Mouse (Mus musculus): ENCODE measurements around the gene Lin7a.

The Lin7a gene

DNA sequence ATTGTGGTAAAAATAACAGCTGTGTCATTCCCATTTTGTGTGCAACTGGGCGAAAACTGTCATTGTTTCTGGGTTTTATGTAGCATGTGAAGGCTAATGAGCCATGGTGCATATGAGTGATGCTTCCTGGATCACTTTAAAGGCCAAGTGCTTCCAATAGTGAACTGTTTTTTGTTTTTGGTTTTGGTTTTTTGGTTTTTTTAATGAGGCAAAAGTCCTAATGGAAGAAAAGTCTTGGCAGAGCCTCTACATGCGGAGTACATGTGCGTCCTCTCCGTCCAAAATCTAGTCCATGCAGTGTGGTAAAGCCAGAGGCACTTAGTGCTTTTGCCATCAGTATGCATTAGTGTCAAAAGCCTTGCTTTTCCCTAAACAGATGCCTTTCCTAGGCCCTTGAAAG is 69.7 kb downstream of the Lin7a start:
- no peak for DNase-seq

DNA sequence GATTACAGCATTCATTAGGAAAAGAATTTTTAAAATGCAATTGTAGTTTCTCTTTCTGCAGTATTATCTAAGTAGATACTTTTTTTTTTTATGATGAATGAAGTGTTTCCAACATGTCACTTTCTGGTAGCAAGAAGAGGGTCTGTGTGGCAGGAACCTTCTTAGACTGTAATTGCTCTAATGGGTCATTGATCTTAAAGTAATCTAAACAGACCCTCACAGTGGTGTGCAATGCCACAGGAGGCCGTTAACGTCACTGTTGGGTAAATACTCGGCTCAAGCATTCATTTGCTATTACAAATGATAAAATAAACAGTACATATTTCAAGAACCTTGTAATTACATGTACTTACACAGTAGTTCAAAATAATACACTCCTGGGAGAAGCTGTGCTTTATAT is 72.7 kb downstream of the Lin7a start:
- no peak for DNase-seq

DNA sequence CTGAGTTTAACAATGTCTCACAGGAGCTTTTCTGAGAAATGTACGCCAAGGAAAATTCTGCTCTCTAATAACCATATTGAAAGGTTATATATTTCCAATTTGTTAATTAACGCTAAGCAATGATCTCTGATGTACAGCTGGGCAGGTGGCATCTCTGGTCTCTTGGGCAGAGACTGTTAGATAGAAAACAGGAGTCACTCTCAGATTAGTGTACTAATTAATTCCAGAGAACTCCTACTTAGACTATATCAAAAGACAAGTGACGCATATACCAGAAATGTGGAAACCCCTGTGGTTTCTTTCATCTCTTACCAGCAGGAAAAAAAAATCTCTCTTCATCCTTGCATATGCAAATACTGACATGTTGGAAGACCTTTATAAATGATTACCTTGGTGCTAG is 76.4 kb downstream of the Lin7a start:
- no peak for DNase-seq

DNA sequence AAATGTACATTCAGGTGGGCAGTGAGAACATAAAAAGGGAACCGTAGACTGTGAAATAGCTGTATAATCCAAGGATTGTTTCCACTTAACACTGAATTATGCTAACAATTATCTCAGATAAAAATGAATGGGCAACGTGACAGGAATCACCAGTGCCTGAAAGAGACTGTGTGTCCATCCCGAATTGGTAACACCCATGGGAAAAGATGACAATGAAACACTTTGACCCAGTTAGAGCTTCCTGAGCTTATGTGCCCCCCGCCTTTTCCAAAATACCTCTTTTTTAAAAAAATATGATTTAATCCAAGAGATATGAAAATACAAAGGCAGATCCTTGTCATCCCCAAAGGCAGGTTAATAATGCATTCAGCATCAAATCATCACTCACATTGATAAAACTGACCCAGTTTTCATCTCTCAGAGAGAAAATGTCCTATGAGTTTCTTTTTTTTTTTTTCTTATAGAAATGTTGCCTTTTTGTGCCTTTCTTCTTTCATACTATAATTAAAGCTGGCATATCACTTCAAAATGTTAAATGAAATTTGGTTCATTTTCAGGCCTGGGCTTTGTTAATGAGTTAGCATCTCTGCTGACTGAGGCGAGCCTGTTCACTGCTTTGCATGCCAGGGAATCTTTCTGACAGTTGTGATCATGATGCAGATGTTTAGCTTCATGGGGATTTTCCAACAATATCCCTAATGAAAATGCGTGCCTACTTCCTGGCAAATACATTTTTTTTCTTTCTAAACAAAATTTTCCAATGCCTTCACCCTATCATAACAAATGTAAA is 80.4 kb downstream of the Lin7a start:
- no peak for DNase-seq

DNA sequence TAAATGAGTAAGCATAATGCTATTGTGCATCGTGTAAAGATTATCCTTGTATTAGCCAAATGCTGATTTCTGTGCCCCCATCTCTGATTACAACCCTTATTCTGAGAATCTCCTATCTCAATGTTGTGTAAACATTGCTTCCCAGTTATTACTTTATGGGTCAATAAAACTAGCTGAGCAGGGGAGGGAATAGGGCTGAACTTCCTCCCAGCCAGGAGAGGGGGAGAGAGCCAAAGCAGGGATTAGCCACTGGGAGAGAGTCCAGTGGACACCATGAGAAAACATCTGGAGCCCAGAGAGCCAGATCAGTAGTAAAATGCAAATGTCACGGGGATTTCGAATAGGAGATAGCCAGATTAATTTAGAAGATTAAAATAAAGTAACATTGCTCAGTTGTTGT is 82.0 kb downstream of the Lin7a start:
- DNase-seq = no peak

DNA sequence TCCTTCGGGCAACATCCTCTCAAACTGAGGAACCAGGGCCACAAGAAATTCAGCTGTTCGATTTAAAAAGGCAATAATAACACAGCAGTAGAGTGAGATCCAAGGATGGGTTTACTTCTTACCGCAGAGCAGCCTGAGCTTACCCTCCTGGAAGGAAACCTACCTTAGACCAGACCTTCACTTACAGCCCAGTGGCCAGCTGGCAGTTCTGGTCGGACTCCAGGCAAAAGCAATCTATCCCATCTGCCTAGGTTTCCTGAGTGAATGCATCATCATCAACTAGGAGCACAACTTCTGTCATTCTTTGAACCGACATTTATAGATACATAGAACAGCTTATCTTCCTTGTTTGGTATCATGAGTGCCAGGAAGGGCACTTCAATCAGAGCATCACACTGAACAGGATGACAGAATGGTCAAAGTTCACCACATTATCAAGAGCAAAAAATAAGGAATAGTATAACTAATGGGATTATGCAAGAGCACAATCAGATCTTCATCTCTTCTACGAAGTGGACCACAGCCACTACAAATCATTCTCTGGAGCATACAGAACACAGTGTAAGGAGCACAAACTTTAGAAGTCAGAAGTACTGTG is 87.1 kb downstream of the Lin7a start:
- no peak for DNase-seq

DNA sequence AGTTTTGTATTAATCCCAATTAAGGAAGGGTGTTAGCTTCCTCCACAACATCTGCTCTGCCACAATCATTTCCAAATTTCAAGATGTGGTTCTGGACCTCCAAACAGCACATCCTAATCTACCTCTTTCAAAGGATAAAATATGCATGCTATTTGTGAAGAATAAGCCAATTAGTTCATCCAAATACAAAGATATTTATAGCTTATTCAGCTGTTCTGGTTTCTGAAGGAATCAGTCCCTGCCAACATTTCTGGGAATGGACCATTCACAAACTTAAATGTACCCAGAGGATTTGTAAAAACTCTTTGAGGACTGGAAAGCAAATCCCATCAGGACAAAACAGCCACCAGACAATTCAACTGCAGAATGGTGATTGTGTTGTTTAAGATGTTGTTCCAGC is 87.8 kb downstream of the Lin7a start:
- DNase-seq = no peak

DNA sequence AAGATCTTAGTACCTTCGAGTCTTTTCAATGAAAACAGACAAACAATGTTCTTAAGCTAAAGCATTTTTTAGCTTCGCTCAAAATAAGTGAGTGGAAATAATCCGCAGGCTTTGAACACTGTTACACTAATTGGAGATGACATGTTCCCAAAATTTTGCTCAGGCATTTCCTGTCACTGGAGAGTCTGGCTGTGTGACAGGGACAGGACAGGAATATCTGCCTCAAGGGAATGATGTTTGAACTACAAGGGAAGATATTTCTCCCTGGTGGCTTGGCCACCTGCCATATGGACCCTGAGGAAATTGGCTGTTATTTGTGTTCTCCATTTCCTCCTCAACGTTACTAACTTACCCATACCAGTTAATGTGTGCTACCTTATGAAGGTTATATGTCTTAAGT is 90.1 kb downstream of the Lin7a start:
- DNase-seq = no peak

DNA sequence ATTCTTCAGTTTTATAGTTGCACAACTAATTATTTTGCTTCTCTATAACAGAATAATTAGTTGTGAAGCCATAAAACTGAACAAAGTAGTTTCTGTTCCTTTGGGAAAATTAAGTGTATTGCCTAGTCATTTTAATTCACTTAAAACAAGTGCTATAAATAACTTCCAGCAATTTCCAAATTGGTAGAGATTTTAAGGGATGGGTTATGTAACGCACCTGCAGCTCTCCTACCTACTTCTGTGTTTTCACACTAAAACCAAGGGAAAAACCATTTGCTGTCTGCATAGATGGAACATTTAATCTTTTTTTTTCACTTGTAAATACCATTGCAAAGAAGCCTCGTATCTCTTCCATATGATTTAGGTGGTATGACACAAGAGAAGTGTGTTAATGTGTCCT is 90.5 kb downstream of the Lin7a start:
- no peak for DNase-seq

DNA sequence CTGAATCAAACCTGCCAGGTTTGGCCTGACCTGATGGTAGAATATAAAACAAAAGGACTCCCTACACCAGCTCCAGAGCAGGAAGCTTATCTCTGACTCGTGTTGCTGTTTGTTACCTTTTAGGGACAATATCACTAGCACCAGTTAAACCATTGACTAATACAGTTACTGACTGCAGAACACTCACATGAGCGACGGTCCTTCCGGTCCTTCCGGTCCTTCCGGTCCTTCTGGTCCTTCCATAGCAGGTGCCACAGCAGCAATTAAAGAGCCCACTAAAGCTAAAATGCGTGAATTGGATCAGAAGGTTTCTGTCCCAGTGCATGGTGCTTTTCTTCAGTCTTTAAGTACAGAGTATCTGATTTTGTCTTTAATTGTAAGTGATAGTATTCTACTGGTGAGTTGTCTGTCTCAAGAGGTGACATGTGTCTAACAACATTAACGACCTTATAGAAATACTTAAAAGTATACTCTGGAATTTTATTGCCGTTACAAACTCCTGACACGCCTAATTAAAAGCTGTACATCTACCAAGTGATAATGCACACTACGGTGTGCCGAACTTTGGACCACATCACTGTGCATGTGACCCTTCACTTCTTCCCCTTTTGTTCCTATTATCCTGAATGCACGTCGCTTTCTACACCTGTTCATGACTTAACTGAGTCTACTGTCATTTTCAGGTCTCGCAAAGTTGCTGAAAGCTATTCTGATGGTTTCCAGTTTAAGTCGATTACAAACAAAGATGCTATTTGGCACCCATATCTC is 91.7 kb downstream of the Lin7a start:
- no peak for DNase-seq

DNA sequence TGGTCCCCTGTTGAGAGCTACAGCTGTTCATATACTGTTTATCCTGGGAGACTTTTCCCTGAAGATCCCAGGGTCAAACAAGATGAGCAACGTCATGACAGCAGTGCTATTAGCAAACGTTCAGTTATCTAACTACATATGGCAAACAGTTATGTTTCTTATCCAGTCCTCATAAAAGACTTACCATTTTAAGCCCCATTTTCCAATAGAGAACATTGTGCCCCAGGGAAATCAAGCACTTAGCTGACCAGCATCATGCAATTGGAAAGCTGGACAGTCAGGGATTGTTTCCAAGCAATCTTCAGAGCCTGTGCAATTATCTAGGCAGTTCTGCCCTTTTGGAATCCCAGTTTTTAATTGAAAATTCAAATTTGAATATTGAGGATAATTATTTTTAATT is 105.7 kb downstream of the Lin7a start:
- no peak for DNase-seq

DNA sequence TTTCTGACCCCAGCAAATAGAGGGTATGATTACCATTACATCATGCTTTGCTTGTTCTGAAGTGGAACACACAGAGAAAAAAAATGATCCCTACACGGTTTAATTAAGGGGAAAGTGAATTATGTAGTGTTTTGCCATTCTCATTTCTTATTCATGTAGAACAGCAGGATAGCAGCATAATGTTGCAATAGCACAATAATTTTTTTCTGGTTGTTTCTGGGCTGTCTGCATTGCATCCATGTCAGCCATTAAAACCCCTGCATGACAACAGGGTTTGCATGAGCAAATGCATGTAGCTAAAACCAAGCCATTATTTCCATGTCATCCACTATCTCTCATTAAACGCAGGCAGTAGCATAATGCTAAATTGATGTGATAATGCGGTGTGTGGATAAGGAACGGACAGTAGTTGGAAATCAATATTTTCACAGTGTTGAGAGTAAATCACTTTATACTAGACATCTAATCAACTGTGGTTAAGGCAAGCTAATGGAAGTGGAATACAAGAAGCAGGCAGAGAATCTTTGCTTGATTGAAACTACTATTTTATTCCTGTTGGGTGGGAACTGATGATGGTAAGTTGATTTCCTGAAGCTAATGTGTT is 109.8 kb downstream of the Lin7a start:
- DNase-seq = no peak

DNA sequence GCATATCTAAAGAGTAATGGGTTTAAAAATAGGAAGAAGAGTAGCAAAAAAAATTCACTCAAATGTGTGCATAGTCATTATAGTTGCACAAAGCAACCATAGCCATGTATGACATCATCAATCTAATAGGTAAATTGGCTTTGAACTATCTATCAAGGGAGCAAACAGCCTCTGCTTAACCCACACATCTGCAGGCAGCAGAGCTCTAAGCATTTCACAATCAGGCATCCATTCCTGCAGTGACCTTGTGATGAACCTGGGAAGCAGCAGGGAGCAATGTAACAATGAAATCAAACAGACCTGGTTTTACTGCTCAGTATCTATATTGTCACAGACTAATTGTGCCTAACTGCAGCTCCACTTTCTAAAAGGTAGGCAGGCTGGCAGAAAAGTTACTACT is 112.3 kb downstream of the Lin7a start:
- DNase-seq = no peak

DNA sequence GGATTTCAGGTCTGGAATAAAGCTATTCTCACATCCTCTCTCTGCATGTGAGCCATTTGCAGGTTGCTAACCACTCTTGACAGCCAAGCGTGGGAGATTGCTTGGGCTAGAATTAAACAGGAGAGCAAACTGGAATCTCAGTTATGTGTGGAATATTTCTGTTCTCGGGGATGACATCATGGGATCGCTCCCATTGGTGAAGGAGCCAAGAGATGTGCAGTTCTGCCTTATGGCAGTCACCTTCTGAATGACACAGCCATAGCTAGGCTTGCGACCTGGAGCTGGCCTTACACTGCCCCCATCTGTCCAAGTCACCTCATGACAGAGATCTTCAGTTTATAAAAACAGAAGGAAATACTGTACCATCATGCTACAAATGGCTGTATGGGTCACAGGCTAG is 118.0 kb downstream of the Lin7a start:
- DNase-seq = no peak

DNA sequence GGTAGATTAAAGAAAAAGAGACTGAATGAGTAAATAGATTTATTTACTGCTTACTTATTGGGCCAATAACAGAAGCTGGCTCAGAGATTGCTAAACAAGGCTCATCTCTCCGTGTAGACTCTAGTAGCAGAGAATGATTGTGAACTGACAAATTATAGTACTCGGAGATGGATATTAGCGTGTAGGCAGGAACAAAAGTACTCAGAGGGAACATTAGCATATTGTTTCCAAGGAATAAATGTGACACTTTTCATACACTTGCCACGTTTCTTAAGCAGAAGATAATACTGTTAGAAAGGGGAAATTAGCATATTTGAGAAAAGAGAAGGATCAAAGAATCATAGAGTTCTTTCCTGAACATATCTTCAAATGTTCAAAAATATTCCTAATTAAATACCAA is 133.9 kb downstream of the Lin7a start:
- no peak for DNase-seq

DNA sequence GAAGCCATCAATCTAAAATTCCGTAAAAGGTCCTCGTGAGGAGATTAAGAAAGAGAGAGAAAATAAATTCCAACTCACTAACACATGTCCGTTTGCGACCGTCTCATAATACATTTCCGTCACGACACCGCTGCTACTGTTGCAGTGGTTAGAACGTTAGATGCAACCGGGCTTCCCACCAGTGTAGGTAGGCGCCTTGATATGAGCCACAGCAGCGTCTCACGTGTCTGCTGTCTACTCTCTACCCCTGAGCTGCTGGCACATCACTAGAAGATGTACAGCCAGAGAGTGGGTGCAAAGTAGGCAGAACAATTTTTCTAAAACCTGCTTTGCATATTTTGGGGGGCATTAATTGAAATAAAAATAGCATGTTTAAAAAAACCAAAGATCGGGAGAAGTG is 146.8 kb downstream of the Lin7a start:
- DNase-seq = no peak

DNA sequence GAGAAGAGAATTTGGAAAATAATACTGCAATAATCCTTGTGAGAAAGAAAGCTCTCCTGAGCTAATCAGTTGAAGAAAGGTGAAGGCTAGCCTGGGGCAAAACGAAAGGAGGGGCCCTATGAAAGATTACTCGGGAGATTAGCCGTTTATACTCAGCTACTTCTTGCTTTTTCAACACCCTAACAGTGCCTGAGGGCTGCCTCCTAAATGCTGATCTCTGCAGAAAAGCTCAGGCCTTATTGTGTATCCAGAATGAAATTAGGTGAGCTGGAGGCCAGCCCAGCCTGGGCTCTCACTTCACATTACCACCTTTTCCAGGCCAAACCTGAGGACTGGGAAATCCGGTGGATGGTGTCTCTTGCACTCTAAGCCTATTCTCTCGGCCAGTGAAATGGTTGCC is 165.5 kb downstream of the Lin7a start:
- DNase-seq = no peak

DNA sequence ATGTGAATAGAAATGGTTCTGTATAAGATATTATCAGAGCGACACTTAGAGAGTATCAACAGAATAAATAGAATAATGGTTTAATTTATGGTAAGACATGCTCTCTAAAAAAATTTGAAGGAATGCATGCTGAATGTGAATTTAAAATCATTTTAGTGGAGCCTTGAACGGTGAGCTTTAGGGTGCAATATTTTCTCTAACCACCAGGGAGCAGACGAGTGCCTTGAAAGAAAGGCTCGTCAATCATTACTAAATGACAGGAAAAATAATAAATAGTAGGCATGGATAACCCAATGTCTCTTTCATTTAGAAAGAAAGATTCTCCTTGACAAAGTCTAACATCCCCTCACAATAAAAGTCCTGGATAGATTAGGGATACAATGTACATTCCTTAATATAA is 171.3 kb downstream of the Lin7a start:
- no peak for DNase-seq

DNA sequence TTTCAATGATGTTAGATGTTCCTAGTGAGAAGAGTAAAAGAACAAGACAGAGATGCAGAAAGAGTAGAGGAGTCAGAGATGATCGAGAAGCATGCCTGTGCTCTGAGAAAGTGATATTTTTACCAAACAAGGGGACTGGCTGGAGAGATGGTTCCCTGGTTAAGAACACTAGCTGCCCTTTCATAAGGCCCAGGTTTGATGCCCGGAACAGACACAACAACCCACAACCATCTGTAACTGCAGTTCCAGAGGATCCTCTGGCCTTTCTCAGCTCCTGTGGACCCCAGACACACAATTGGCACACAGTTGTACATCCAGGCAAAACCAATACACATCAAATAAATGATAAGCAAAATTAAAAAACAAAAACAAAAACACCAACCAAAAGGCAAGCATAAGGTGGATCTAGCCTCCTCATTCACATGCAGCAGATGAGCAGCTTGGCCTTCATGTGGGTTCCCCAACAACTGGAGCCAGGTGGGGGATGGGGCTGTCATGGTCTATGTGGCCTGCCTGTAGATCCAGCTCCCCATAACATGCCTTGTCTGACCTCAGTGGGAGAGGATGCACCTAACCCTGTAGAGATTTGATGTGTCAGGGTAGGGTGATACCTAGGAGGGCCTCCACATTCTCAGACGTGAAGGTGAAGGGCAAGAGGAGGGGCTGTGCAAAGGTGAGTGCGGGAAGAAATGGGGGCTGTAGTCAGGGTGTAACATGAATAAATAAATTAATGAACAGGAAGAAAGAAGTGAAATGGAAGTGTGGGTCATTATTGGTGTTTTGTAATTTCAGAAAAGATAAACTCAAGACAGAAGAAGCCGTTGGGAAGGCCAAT is 178.2 kb downstream of the Lin7a start:
- no peak for DNase-seq

DNA sequence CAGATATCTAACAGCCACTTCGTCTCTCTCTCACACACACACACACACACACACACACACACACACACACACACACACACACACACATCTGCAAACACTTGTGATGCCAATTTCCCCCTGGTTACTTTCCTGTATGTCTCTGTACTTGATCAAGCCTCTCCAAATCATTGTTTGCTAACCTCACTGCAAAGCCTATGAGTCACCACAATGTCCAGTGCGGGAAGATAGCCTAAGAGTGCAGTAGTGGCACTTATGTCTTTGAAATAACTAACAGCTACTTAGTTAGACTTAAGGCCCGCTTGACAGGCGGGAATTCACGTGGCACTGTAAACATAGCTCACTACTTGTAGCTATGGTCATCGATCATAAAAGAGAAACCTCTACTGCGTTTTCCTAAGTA is 196.3 kb downstream of the Lin7a start:
- DNase-seq = no peak

Data from thymus, postnatal 36 days (tissue).